Mouse (Mus musculus): ENCODE results near the gene 1600002K03Rik. TPM values are rescaled to one million over a fixed set of nuclear protein-coding genes. Genes with fewer than 3 reads are reported as not detected.
A peak's percentile ranks its signal among the peaks of the same experiment; 100 is the strongest.
"Not testable (repeated sequence)": the region's sequence is repeated elsewhere in the genome, so short reads cannot be mapped to it uniquely, and the experiment has no call there.

1600002K03Rik gene
- total and polyA plus RNA-seq, 2 experiments, result 5.1 to 10.0 TPM

GRCm38 (mm10) chr10:80164998-80165344 is 7.8 kb upstream of the 1600002K03Rik start:
- peak overlapping the region; percentile 51 for H3K27ac ChIP-seq (replicated peaks; ENCODE audit: insufficient read depth, low read depth, low read length)
- peak; percentile 88 for DNase-seq (ENCODE audit: extremely low read depth, low read depth, low spot score)
- no peaks in the 10 kb centered on the region for H3K27me3 ChIP-seq (ENCODE audit: control insufficient read depth, insufficient read depth, low read length)
- 0 out of 2 replicates have a peak, but pooled peaks cover under 1% of the 10 kb centered on the region for H3K79me2 ChIP-seq (ENCODE audit: control insufficient read depth, insufficient read depth, low read length)
- H3K36me3 ChIP-seq (ENCODE audit: control insufficient read depth, insufficient read depth, low read length), result no peaks in the 10 kb centered on the region; the same call in 1 of the 2 replicates
- H3K9ac ChIP-seq (ENCODE audit: low read depth, low read length), result peak overlapping the region; percentile 55
- peak overlapping the region; percentile 32; the same call in 1 of the 2 replicates for H3K4me3 ChIP-seq (ENCODE audit: insufficient read depth, low read depth, low read length)
- H3K4me1 ChIP-seq (ENCODE audit: control insufficient read depth, insufficient read depth, low read length), result peaks cover 13% of the 10 kb centered on the region
- TF ChIP-seq POLR2A (IDR thresholded peaks at IDR 0.05; ENCODE audit: extremely low read depth, insufficient read depth, low read length) (no peak), CTCF (IDR thresholded peaks at IDR 0.05; ENCODE audit: low read depth, low read length) (no peak)
- under 1% methylated on average over 17 of the region's 17 CpGs for WGBS

GRCm38 (mm10) chr10:80165392-80166128 is 7.2 kb upstream of the 1600002K03Rik start, which contains the start of gene Cirbp:
Gene Cirbp (plus strand): TSS chr10:80165985.
- whole genome bisulfite sequencing, result 26% methylated on average over 20 of the region's 20 CpGs
- Histone ChIP-seq H3K27me3 (ENCODE audit: control insufficient read depth, insufficient read depth, low read length) (no peaks in the 10 kb centered on the region), H3K27ac (replicated peaks; ENCODE audit: insufficient read depth, low read depth, low read length) (peak within 1 kb of the TSS; percentile 51), H3K79me2 (ENCODE audit: control insufficient read depth, insufficient read depth, low read length) (peaks cover 6% of the 10 kb centered on the region; the same call in 1 of the 2 replicates), H3K9ac (ENCODE audit: low read depth, low read length) (peak within 1 kb of the TSS; percentile 55), H3K4me3 (ENCODE audit: insufficient read depth, low read depth, low read length) (peak within 1 kb of the TSS; percentile 32; the same call in 1 of the 2 replicates), H3K4me1 (ENCODE audit: control insufficient read depth, insufficient read depth, low read length) (peaks cover 8% of the 10 kb centered on the region), H3K36me3 (ENCODE audit: control insufficient read depth, insufficient read depth, low read length) (no peaks in the 10 kb centered on the region; the same call in none of the 2 replicates)
- DNase-seq (ENCODE audit: extremely low read depth, low read depth, low spot score), result no peak
- TF ChIP-seq CTCF (IDR thresholded peaks at IDR 0.05; ENCODE audit: low read depth, low read length) (no peak), POLR2A (IDR thresholded peaks at IDR 0.05; ENCODE audit: extremely low read depth, insufficient read depth, low read length) (no peak)

- WGBS, result 95% methylated on average over 4 of the region's 4 CpGs
- not testable (repeated sequence) for DNase-seq (ENCODE audit: extremely low read depth, low read depth, low spot score); H3K9ac ChIP-seq (ENCODE audit: low read depth, low read length); H3K79me2 ChIP-seq (ENCODE audit: control insufficient read depth, insufficient read depth, low read length); H3K4me1 ChIP-seq (ENCODE audit: control insufficient read depth, insufficient read depth, low read length); H3K27me3 ChIP-seq (ENCODE audit: control insufficient read depth, insufficient read depth, low read length); H3K4me3 ChIP-seq (ENCODE audit: insufficient read depth, low read depth, low read length); H3K36me3 ChIP-seq (ENCODE audit: control insufficient read depth, insufficient read depth, low read length); H3K27ac ChIP-seq (replicated peaks; ENCODE audit: insufficient read depth, low read depth, low read length)
Measured at GRCm38 (mm10) chr10:80166136-80166535, 6.6 kb upstream of the 1600002K03Rik start.

- Histone ChIP-seq H3K27me3 (ENCODE audit: control insufficient read depth, insufficient read depth, low read length) (no peaks in the 10 kb centered on the region), H3K4me1 (ENCODE audit: control insufficient read depth, insufficient read depth, low read length) (peaks cover 5% of the 10 kb centered on the region), H3K9ac (ENCODE audit: low read depth, low read length) (peak overlapping the region; percentile 92), H3K36me3 (ENCODE audit: control insufficient read depth, insufficient read depth, low read length) (peaks cover 6% of the 10 kb centered on the region), H3K4me3 (ENCODE audit: insufficient read depth, low read depth, low read length) (peak overlapping the region; percentile 78), H3K27ac (replicated peaks; ENCODE audit: insufficient read depth, low read depth, low read length) (peak overlapping the region; percentile 85), H3K79me2 (ENCODE audit: control insufficient read depth, insufficient read depth, low read length) (peaks cover 6% of the 10 kb centered on the region; the same call in 1 of the 2 replicates)
- TF ChIP-seq POLR2A (IDR thresholded peaks at IDR 0.05; ENCODE audit: extremely low read depth, insufficient read depth, low read length), result no peak
- no peak for TF ChIP-seq CTCF (IDR thresholded peaks at IDR 0.05; ENCODE audit: low read depth, low read length)
- under 1% methylated on average over 46 of the region's 55 CpGs for WGBS
- peak; percentile 90 for DNase-seq (ENCODE audit: extremely low read depth, low read depth, low spot score)
Measured at GRCm38 (mm10) chr10:80167460-80168037, 5.2 kb upstream of the 1600002K03Rik start.

GRCm38 (mm10) chr10:80168038-80168661 is 4.6 kb upstream of the 1600002K03Rik start:
- TF ChIP-seq CTCF (IDR thresholded peaks at IDR 0.05; ENCODE audit: low read depth, low read length), result no peak
- TF ChIP-seq POLR2A (IDR thresholded peaks at IDR 0.05; ENCODE audit: extremely low read depth, insufficient read depth, low read length), result no peak
- H3K9ac ChIP-seq (ENCODE audit: low read depth, low read length), result peak overlapping the region; percentile 92
- WGBS, result 0% methylated on average over 48 of the region's 48 CpGs
- H3K4me1 ChIP-seq (ENCODE audit: control insufficient read depth, insufficient read depth, low read length), result peaks cover 5% of the 10 kb centered on the region
- H3K79me2 ChIP-seq (ENCODE audit: control insufficient read depth, insufficient read depth, low read length), result peaks cover 6% of the 10 kb centered on the region; the same call in 1 of the 2 replicates
- peaks cover 6% of the 10 kb centered on the region for H3K36me3 ChIP-seq (ENCODE audit: control insufficient read depth, insufficient read depth, low read length)
- no peaks in the 10 kb centered on the region for H3K27me3 ChIP-seq (ENCODE audit: control insufficient read depth, insufficient read depth, low read length)
- peak; percentile 89 for DNase-seq (ENCODE audit: extremely low read depth, low read depth, low spot score)
- peak overlapping the region; percentile 78 for H3K4me3 ChIP-seq (ENCODE audit: insufficient read depth, low read depth, low read length)
- H3K27ac ChIP-seq (replicated peaks; ENCODE audit: insufficient read depth, low read depth, low read length), result peak overlapping the region; percentile 85

Data from liver, adult 2 months (tissue).